Mouse (Mus musculus): ENCODE results near the gene Zfhx3.

DNA sequence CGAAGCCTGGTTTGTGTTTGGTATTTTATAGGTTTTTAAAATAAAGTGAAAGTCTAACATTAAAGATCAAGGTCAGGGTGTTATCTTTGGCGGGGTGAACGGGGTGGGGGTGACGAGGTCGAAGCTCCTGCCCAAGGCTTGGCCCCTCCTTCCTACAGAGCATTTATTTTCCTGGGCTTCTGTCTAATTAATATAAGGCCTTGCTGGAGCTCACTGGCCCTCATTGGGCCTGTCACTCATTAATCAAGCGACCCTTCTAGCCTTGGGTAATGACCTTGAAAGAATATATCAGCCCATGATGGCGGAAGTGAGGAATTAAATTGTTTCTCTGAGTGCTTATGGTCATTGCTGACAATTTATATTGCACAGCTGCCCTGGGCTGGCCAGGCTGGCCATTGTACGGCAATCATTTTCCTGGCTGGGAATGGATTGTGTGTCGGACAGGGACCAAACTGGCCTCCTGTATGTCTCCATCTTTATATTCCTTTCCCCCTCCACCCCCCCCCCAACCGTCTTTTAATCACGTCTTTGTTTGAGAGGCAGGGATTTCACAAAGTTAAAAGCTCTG lies 322.2 kb downstream of the Zfhx3 start:
- TF ChIP-seq GATA1 (IDR thresholded peaks at IDR 0.05; ENCODE audit: borderline replicate concordance, low read length) (no peak), CTCF (IDR thresholded peaks at IDR 0.05; ENCODE audit: low read depth, low read length) (no peak), TAL1 (conservative IDR thresholded peaks at IDR 0.05; ENCODE audit: low read depth, low read length) (no peak), POLR2AphosphoS5 (IDR thresholded peaks at IDR 0.05; ENCODE audit: insufficient replicate concordance, low read depth, low read length) (no peak), GATA2 (IDR thresholded peaks at IDR 0.05; ENCODE audit: borderline replicate concordance, low read depth, low read length) (no peak)
